Mouse (Mus musculus) heart, postnatal 14 days (tissue): ENCODE results near the gene Il9. TPM values are rescaled to one million over a fixed set of nuclear protein-coding genes. Genes with fewer than 3 reads are reported as not detected.

Experiments
- DNase-seq, 2 experiments: peaks; one replicate each; pipeline ENCODE4 v3.0.0; 2021 to 2022
- intact Hi-C: fragments of 180-260 bp; cut with DNase I; formaldehyde crosslinking; loops from one replicate; pipeline ENCODE4 v1.15.1; 2025
- long read RNA-seq, 2 experiments: library from polyadenylated mRNA; stranded (forward); transcript quantifications; one replicate each; pipeline ENCODE4 v2.0.0; 2021
- total RNA-seq, 2 experiments: library from RNA; stranded (reverse); gene quantifications; 2 replicates each; pipeline ENCODE4 v1.2.3; 2021

Il9 gene
- total RNA-seq: not detected
- long read RNA-seq, experiment 1: 0 reads
- long read RNA-seq, experiment 2: 0 reads

DNA sequence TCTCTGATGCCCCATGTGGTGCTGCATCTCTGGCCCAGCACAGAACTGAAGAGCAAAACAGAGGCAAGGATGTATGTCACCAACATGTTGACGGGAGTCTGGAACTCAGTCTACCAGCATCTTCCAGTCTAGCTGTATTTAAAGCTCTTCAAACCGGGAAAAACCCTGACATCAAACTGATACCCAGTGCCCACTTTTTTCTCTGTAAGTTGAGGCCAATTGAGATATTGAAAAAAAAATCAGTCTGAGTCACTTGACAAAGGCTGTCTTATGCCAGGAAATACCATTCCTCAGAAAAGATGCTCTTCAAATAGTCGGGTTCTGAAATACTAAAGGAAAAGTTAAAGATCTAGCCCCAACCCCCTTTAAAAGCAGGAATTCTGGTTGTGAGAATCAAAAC lies at the start of gene Il9:
Gene Il9, minus strand, starts transcription at position 101 of the 400 bp plus-strand sequence.
- intact Hi-C loops: no loop called here
- DNase-seq: no peak

DNA sequence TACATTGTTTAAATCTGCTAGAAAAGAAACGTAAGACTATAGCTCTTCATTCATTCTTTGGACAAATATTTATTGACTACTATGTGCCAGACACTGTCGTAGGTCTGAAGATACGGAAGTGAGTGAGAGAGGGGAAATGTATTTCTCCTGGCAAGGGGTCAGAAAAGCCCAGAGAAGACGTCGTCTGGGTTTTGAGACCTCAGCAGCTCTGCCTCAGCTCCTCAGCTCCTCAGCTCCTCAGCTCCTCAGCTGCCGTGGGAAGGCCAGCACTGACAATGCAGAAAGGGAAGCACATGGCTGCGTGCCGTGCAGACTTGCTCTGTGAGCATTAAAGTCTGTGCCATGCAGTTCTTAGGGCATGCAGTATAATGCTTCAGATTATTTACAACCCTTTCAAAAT lies 47.6 kb upstream of the Il9 start:
- DNase-seq: no peak
- intact Hi-C loops: no loop called here

DNA sequence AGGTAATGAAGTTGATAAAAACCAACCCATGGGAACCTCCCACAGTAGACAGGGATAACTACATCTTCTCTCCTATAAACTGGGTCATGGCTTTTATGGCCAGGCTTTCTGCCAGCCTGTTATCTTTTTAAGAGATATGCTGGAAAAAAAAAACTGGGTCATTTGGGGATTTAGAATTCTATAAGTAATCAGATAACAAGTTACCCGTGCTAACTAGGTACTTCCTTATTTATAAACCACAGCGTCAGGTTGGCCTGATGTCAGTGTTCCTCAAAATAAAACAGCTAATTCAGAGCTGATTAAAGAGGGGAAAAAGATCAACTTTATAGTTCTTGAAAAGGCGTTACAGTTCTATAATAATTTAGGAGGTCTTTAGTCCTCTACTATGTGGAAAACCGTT lies 47.0 kb upstream of the Il9 start:
- no peak for DNase-seq
- intact Hi-C loops: no loop called here

DNA sequence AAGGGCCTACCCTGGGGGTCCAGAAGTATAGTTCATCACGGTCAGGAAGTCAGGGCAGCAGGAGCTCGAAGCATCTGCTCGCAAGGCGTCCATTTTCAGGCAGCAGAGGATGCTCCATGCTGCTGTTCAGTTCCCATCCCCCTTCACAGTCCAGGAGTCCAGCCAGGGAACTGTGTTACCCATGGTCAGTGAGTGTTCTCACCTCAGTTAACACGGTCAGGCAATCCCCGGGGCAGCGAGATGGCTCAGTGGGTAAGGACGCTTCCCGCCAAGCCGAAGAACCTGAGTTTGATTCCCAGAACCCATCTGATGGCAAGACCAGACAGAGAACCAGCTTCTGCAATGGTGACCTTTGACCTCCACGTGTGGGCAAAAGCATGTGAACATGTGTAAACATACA lies 46.2 kb upstream of the Il9 start:
- no peak for DNase-seq
- intact Hi-C loops: no loop called here

DNA sequence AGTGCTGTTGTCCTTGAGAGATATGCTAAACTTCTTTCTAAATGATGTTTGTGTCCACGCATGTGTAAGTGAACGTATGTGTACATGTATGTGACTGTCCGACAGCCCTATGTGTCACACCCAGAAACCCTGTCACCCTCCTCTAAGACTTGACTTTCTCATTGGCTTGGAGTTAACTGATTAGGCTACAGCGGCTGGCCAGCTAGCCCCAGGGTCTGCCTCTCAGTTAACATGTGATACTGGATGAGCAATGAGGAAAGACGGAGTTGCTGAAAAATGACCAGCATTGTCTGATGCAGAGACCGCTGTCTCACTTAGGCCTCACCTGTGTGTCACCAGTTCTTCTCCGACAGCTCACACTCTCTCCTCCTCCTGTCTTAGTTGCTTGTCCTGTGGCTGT lies 45.8 kb upstream of the Il9 start:
- intact Hi-C loops: no loop called here
- DNase-seq: no peak

DNA sequence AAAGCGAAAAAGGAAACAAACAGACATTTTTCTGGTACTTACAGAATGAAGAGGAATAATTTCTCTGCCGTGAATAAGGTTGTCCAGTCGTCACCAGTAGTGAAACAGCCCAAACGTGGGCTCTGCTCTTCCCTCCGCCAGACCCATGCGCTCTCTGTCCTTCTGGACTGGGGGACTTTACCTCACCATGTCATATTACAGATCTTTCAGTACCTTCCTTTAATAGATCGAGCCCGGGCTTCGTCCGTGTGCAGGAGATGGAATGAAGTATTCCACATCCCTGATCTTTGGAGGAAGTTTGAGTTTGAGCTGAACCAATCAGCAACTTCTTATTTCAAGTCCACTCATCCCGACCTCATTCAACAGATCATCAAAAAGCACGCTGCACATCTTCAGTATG lies 44.8 kb upstream of the Il9 start:
- intact Hi-C loops: no loop called here
- DNase-seq: no peak

DNA sequence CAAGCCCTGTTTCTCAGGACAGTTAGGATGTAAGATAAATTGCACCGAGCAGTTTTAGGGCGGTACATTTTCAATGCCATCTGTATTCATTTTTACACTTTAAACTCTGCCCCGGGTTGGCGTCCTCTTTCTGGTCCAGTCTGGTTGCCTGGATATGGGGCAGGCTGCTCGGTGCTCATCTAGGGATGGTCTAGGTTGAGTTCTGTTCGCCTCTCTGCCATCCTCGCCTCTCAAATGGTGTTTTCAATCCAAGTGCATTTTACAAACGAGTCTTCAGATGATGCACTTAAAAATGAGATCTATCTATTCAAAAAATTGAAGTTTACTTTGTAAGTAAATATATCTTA lies 40.7 kb upstream of the Il9 start:
- no peak for DNase-seq
- intact Hi-C loops: no loop called here

DNA sequence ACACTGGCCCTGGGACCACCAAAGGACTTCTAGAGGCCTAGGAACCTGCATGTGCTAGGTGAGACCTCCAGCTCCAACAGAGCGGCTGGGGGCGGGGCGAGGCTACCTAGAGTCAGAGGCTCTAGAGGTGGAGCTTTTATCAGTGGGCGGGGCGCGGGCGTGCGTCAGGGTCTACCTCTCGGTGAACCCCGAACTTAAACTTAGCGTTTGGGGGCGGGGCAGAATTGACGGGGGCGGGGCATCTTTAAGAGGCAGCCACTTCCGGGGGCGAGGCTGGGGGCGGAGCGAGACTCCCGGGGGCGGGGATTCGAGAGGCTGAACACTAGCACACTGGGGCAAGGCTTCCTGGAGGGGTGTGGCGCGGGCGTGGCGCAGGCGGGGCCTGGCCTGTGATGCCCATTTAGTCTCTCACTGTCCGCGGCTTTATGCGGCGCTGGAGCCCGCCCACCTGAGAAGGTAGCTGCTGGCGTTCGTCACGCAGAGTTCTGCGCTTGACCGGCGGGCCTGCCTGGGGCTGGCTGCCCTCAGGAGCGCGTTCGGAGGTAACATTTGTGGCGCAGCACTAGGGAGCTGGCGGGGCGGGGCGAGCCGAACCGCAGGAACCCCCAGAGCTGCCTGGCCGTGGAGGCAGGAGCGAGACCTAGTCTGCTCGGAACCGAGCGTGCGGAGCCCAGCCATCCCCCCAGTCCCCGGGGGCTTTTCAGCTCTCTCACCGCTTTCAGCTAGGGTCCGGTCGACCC lies 40.2 kb upstream of the Il9 start, which contains the start of gene Fbxl21:
Gene Fbxl21, plus strand, starts transcription at position 392 of the 740 bp plus-strand sequence.
- intact Hi-C loops: no loop called here
- peak; percentile 83 to 90 for DNase-seq

DNA sequence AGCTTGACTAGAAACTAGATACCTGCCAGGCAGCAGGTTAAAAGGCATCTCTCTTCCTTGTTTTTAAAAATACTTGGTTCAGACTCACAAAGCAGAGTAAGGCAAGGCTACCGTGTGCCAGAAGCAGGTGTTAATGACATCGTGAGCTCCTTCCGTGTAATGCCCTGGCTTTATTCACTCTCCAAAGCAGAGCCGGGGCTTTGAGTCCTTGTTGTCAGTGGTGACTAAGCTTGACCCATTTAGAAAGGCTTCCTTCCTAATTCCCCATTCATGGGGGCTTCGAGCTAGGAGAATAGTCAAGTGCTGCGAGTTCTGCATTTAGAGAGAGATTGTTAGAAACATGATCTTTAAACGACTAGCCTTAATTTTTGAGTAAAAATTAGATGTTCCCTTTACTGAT lies 34.8 kb upstream of the Il9 start:
- intact Hi-C loops: no loop called here
- DNase-seq: no peak

DNA sequence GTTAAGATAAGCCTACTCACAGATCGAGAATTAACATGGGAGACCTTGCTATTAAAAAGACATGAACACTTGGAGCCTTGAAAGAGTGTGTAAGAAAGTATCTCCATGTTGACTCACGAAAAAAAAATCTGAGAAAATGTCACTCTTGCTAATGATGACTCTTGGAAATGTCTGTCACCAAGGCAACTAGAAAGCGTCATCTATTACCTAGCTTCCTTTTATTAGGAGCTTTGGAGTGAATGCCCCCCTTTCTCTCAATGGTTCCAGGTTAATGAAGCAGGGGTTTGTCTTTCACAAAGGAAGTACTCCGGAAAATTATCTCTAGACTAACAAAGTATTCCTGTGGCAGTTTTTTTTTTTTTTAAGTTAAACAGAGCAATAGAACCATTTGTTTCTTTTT lies 34.3 kb upstream of the Il9 start:
- intact Hi-C loops: no loop called here

DNA sequence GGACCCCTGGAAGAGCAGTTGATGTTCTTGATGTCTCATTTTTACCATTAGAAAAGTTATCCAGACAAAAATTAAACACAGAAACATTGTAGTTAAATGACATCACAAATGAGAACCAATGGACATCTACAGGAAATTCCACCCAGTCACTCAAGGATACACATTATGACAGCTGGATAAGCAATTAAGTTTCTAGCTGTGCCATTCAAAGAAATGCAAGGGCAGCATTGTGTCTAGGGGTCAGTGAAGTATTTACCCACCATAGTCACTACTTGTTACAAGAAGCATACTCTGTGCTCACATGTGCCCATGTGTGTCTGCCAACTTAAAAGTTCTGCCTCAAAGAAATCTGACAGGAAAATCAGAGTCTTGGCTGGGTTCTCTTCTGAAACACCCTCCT lies 31.5 kb upstream of the Il9 start:
- no peak for DNase-seq
- intact Hi-C loops: no loop called here

More for the DNA sequence above, 34.3 kb upstream of the Il9 start:
- no peak for DNase-seq

DNA sequence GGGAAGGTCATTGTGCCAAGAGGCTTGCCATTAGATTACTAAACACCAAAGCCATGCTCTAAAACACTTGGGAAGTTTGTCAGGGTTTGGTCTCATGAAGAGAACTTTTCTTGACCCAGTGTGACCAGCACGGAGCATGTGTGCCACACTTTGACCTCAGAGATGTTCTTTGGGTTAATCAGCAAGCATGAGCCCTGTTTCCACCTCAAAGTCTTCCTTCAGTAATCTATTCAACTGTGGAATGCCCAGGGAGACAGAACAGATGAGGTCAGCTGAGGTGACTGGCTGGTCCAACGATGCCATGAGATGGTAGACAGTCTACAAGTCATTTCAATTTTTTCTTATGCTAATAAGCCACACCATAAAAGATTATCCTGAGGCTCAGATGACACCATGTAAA lies 27.8 kb upstream of the Il9 start:
- intact Hi-C loops: no loop called here
- DNase-seq: no peak

DNA sequence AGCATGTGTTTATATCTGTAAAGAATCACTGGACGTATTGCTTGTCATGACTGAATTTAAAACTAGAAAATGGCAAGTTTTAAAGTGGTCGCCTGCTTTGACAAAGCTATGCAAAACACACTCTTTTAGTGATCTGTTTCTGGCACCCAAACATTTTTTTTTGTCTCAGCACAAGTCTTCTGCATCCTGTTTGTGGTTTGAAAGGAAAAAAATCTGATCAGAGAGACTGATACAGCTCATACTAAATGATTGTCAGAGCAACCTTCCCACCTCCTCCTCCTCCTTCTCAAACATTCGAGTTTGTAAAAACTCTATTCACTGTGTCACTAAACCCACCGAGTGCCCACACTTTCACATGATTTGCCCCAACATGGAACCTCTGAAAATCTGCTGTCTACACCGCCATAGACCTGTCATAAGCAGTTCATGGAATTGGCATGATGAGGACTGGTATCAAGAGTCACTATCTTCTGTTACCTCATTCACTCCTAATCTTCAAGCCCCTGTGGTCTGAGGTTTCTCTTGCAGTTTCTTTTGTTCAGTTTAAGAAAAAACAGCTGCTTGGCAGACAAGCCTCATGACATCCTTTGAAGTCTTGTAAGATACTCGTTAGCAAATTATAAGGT lies 24.9 kb upstream of the Il9 start:
- intact Hi-C loops: no loop called here

DNA sequence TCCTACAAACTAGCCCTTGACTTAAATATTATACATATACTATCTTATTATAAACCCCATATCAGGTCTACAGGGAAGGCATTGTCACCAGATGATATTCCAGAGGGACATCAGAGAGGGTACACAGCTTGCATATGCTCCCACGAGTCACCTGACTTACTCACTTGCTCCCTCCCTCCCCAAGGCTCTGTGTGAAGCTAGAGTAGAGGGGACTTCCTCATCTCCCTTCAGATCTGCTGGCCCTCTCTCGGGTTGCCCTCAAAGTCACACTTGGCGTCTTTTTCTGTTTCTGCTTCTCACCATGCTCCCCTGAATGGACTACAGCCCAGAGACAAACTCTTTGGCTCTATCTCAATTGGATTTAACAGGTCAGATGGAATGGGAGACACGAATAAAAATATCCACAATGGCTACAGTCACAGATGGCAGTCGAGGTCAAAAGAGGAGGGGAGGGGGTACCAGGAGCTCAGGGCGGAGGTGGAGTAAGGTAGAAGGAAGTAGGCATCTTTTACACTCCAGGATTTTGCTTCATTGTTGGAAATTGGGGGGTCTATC lies 19.9 kb upstream of the Il9 start:
- DNase-seq: no peak
- intact Hi-C loops: no loop called here

More for the DNA sequence above, 24.9 kb upstream of the Il9 start:
- no peak for DNase-seq

DNA sequence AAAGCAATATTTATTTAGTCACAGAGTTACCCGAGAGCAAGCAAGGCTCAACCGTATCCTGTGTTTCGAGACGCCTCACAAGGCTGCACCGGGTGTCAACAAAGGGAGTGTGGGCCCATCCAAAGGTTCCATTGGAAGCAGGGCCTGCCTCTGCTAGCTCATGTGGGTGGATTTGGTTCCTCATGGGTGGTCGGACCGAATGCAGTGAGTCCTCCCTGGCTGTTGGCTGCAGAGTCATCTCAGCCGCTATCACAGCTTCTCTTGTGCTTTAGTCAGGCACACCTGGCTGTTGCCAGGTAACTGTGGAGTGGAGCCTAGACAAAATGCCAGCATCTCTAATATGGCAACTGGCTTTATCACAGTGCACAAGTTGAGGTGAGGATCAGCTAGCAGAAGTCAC lies 18.6 kb upstream of the Il9 start:
- no peak for DNase-seq
- intact Hi-C loops: no loop called here

DNA sequence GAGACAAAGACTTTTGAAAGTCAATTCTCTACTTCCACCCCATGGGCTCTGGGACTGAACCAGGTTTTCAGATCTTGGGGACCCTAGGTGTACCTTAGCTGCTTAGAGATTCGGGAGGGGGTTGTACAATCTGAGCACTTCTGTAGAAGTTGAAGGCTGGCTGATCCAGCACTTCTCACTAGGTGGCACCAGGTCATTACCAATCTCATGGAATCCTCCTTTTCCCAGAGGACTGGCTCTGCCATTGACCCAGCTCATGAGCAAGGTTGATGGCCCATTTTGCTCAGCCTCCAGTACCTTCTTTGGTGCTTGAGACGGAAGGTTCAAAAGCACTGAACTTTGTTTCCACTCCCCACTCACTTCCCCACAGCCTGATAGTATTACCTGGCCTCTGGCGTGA lies 18.1 kb upstream of the Il9 start:
- DNase-seq: peak in 1 of 2 experiments; percentile 25
- intact Hi-C loops: no loop called here

DNA sequence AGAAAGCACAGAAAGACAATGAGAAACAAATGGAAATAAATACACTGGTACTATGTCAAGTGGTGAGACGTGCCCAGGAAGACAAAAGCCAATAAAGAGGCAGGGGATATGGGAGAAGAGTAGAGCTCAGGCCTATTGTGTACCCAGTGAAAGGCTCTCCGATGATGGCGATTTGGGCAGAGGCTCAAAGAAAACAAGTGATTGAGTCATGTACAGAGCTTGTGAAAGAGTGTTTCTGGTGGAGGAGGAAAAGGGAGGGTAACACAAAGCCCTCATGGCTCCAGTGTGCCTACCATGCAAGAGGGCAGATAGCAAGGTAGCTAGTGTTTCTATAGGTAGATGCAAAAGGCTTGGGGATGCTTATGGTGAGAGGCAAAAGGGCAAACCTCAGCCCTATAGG lies 12.4 kb upstream of the Il9 start:
- intact Hi-C loops: no loop called here
- no peak for DNase-seq

DNA sequence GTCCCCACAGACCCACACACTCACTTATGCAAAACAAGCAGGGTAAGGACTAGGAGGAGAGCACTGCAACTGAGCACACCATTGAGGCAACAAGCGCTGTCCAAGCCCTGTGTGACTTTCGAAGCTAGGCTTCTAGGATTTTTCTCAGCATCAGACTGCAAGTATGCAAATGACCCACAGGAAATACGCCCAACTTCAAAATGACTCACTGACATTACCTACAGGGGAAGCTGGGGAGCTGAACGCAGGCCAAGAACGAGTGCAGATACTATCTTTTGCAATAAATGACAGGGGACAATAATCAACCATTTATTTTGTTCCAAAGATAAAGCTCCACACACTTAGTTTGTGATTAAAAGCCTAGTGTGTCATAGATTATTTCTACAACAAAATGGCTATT lies 6.0 kb upstream of the Il9 start:
- no peak for DNase-seq
- intact Hi-C loops: no loop called here

DNA sequence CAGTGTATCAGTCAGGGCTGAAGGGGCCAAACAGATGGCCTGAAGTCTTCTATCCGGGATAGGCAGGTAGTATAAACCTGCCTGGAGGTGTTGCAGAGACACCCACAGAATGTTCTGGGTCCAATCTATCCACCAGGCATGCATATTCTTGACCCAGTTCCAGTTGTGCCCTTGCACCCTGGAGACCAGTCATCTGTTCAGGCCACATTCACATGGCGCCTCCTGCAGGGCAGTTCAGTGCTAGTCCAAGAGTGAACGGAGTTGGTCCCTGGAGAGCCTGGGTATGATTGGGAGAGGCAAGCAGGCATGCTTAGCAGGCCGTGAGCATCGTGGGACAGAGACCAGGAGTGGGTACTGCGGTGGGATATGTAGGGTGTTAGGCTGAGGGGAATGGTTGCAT lies 4.0 kb downstream of the Il9 start:
- intact Hi-C loops: loop anchor here (5.0 kb wide), 4 partner anchors 164 to 799 kb away; no protein-coding TSS in a partner anchor
- no peak for DNase-seq

DNA sequence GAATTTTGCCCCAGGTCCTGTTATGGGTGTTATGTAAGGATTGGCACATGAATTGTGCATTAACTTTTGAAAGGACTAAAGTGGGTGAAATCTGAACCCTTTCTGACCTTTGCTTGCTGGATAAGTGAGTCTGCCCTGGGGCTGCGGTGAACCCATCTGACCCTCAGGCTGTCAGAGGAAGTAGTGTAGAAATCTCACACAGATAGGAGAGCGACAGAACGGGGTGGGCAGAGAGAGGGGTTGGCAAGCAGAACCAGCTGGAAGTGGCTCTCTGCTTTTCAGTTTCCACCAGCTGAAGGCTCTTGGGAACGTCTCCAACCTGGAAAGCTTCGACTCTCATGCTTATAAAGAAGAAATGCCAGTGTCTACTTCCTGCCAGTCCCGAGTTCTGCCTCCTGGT lies 4.8 kb downstream of the Il9 start:
- no peak for DNase-seq
- intact Hi-C loops: loop anchor here (5.0 kb wide), 4 partner anchors 165 to 800 kb away; no protein-coding TSS in a partner anchor

DNA sequence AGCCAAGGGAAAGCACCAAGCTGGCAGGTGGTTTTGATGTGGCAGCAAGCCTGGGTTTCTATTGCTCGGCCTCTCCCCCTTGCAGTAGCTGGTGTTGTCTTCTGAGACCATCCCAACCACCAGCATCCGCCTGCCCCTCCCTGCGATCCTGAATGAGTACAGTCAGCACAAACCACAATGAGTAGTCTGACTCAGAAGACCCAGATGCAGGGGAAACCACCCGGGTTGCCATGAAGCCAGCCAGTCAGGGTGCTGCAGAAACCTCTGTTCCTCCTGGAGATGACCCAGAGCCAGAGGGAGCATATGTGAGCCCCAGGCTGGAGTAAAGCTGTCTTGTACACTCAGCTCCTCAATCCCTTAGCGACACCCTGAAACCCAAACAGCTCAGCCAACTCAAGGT lies 5.3 kb downstream of the Il9 start:
- intact Hi-C loops: loop anchor here (5.0 kb wide), 4 partner anchors 166 to 801 kb away; no protein-coding TSS in a partner anchor
- DNase-seq: no peak

DNA sequence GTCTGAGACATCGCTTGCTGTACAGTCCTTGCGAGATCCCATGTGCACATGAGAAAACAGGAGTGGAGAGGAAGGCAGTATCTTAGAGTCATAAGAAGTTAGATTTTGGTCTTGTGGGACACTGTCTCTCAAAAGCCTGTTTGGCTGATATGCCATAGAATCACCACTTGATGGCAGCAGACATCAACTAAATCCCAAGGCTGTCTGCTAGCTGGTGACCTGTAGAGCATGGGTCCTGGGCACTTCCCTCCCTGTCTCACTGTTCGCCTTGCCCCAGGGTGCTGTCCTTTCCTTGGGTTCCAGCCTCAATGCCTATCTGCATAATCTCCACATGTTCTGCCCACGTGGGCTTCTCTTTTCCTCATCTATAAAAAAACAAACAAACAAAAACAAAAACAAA lies 6.7 kb downstream of the Il9 start:
- DNase-seq: peak; percentile 27 to 62
- intact Hi-C loops: loop anchor here (2.0 to 5.0 kb wide), 6 partner anchors 79 to 802 kb away; no protein-coding TSS in a partner anchor
